Mouse (Mus musculus) forebrain, embryonic 10.5 days (tissue): ENCODE data around the gene Dnm3. TPM values are rescaled to one million over a fixed set of nuclear protein-coding genes. Genes with fewer than 3 reads are reported as not detected.

Source experiments
- DNase-seq: peaks from one replicate; pipeline ENCODE4 v3.0.0-alpha.2; 2017; ENCODE audit warnings: low spot score; ENCODE audit errors: extremely low spot score
- H3K27ac ChIP-seq: fragments of 300-500 bp; sonication (generic); 2 replicates; pipeline ENCODE4 v1.5.1; 2016; ENCODE audit warnings: mild to moderate bottlenecking
- H3K27me3 ChIP-seq: fragments of 300-500 bp; sonication (generic); 2 replicates; pipeline ENCODE4 v1.6.1; 2016; ENCODE audit warnings: mild to moderate bottlenecking; ENCODE audit not compliant: poor library complexity, severe bottlenecking
- H3K36me3 ChIP-seq: fragments of 300-500 bp; sonication (generic); replicated peaks from 2 replicates; pipeline ENCODE4 v1.6.1; 2016; ENCODE audit warnings: mild to moderate bottlenecking, moderate library complexity
- H3K4me1 ChIP-seq: fragments of 300-500 bp; sonication (generic); 2 replicates; pipeline ENCODE4 v1.6.1; 2016
- H3K4me3 ChIP-seq: fragments of 300-500 bp; sonication (generic); 2 replicates; pipeline ENCODE4 v1.5.1; 2016; ENCODE audit warnings: mild to moderate bottlenecking, moderate library complexity
- H3K9me3 ChIP-seq: fragments of 300-500 bp; sonication (generic); 2 replicates; pipeline ENCODE4 v1.6.1; 2016; ENCODE audit warnings: mild to moderate bottlenecking, moderate library complexity
- WGBS: fragments of 180-500 bp; shearing (Covaris S2); methylation state at CpG from one replicate; pipeline ENCODE4 v1.1.7; 2016; 5-methylcytosine and 5-hydroxymethylcytosine counted together
- polyA plus RNA-seq: library from polyadenylated mRNA; unstranded; fragments of >200 nt; fragmentation: Nextera tagmentation; extraction: Ambion mirVana; gene quantifications from 2 replicates; pipeline ENCODE4 v1.2.1, GENCODE M21; 2016

The Dnm3 gene
- polyA plus RNA-seq, 1 experiment from 2014 or later = 2.6 TPM

GRCm38 (mm10) chr1:161999338-161999737 is 478.5 kb downstream of the Dnm3 start:
- Histone ChIP-seq H3K36me3 (no peaks in the 10 kb centered on the region), H3K4me3 (no peak overlapping the region), H3K27ac (peak overlapping the region; percentile 87), H3K9me3 (no peaks in the 10 kb centered on the region), H3K4me1 (peaks cover 44% of the 10 kb centered on the region), H3K27me3 (no peaks in the 10 kb centered on the region)
- WGBS = 50% methylated on average over 5 of the region's 5 CpGs
- no peak for DNase-seq

GRCm38 (mm10) chr1:161998781-161999180 is 479.1 kb downstream of the Dnm3 start:
- H3K4me1 ChIP-seq = peaks cover 38% of the 10 kb centered on the region
- WGBS = 80% methylated on average over 4 of the region's 4 CpGs
- no peak overlapping the region for H3K4me3 ChIP-seq
- no peaks in the 10 kb centered on the region for H3K36me3 ChIP-seq
- H3K27ac ChIP-seq = peak overlapping the region; percentile 87; the same call in 1 of the 2 replicates
- DNase-seq = no peak
- H3K27me3 ChIP-seq = no peaks in the 10 kb centered on the region
- no peaks in the 10 kb centered on the region for H3K9me3 ChIP-seq

DNA sequence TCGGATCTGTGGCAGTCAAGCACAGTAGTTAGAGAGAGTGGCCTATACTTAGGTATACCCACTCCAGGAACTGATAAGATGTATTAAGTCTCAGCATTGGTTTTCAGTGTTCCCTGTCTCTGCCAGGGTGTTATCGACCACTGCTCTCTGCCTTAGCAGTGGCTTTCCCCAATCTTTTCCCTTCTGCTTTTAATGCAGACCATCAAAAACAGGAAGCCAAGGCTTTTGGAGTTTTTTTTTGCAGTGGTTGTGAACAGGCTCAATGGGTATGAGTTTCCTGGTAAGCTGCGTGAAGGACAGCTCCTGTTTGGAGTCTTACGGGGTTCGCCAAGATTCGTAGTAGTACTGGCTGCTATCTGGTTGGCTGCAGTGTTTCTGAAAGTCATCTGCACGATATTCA is 485.4 kb downstream of the Dnm3 start:
- DNase-seq = no peak
- H3K27ac ChIP-seq = no peak overlapping the region
- H3K36me3 ChIP-seq = no peaks in the 10 kb centered on the region
- 93% methylated on average over 7 of the region's 7 CpGs for WGBS
- H3K27me3 ChIP-seq = no peaks in the 10 kb centered on the region
- peaks cover 12% of the 10 kb centered on the region for H3K4me1 ChIP-seq
- no peak overlapping the region for H3K4me3 ChIP-seq
- no peaks in the 10 kb centered on the region for H3K9me3 ChIP-seq

GRCm38 (mm10) chr1:161991846-161992245 is 486.0 kb downstream of the Dnm3 start:
- WGBS = 95% methylated on average over 11 of the region's 11 CpGs
- DNase-seq = no peak
- Histone ChIP-seq H3K4me3 (no peak overlapping the region), H3K36me3 (no peaks in the 10 kb centered on the region), H3K4me1 (peaks cover 12% of the 10 kb centered on the region), H3K27me3 (no peaks in the 10 kb centered on the region), H3K9me3 (no peaks in the 10 kb centered on the region), H3K27ac (no peak overlapping the region)

DNA sequence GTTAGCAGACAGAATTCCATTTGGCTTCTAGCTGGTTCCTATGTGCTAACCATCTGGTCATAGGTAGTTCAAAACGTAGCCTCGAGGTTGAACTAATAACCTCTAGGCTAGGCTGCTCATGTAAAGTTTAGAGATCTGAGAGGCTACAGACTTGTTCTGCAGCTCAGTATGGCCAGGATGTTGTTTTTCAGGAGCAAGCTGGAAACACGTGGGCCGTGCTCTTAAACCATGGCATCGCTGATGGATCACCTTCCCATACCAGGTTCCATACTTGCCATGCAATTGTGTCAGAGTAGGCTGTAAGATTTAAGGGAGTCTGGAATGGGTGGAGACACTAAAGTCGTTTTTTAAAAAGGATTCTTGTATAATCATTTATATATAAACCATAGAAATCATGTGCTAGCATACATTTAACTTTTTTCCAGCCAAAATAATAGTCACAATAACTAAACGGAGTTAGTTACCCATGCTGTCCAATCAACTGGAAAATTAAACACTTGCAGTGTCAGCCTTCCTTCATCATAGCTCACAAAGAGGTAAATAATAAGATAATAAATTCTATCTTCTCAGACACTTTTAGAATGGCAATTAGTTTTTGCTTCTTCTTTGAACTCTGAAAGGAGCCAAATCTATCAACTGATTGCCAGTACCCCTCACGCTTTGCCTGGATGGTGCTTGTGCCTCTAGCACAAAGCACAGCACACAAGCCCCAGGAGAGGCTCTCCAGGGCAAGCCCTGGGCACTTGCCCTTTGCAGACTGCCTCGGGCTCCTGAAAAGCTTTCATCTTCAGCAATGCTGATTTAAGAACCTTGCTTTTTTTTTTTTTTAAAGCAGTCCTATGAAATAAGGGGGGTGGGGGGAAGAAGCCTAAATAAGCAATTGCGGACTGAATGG is 486.9 kb downstream of the Dnm3 start:
- WGBS = 74% methylated on average over 10 of the region's 10 CpGs
- H3K36me3 ChIP-seq = no peaks in the 10 kb centered on the region
- DNase-seq = no peak
- peaks cover 12% of the 10 kb centered on the region for H3K4me1 ChIP-seq
- no peak overlapping the region for H3K4me3 ChIP-seq
- H3K9me3 ChIP-seq = no peaks in the 10 kb centered on the region
- H3K27me3 ChIP-seq = no peaks in the 10 kb centered on the region
- no peak overlapping the region for H3K27ac ChIP-seq

DNA sequence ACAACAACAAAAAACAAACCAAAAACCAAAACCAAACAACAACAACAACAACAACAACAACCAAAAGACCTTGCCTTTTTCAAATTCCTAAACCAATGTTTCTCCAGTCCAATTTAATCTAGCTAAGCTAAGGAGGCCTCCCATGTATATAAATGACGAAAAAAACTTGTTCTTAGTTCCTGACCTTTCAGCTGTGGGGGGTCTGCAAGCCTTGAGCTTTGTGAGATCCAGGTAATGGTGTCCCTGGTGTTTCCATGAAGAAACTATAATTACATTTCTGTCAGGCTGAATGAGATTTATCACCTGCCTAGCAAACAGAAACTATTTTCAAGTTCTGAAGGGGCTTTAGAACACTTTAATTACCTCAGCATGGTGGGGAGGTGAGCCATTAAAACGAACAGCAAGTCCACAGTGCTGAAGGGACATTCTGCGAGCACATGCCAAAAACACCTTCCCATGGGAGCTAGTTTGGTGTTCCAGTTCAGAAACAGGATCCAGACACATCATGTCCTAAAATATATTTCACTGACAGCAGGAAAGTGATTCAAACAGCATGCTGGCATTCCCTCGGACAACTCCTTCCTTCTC is 493.8 kb downstream of the Dnm3 start:
- no peak for DNase-seq

GRCm38 (mm10) chr1:161983451-161983850 is 494.4 kb downstream of the Dnm3 start:
- H3K4me1 ChIP-seq = peaks cover 19% of the 10 kb centered on the region
- DNase-seq = no peak
- no peak overlapping the region for H3K27ac ChIP-seq
- no peaks in the 10 kb centered on the region for H3K36me3 ChIP-seq
- H3K4me3 ChIP-seq = no peak overlapping the region
- no peaks in the 10 kb centered on the region for H3K27me3 ChIP-seq
- 71% methylated on average over 6 of the region's 6 CpGs for WGBS
- no peaks in the 10 kb centered on the region for H3K9me3 ChIP-seq

More for the DNA sequence above, 493.8 kb downstream of the Dnm3 start:
- Histone ChIP-seq H3K27me3 (no peaks in the 10 kb centered on the region), H3K9me3 (no peaks in the 10 kb centered on the region), H3K27ac (no peak overlapping the region), H3K4me1 (peaks cover 19% of the 10 kb centered on the region), H3K36me3 (no peaks in the 10 kb centered on the region), H3K4me3 (no peak overlapping the region)
- WGBS = 44% methylated on average over 4 of the region's 4 CpGs

DNA sequence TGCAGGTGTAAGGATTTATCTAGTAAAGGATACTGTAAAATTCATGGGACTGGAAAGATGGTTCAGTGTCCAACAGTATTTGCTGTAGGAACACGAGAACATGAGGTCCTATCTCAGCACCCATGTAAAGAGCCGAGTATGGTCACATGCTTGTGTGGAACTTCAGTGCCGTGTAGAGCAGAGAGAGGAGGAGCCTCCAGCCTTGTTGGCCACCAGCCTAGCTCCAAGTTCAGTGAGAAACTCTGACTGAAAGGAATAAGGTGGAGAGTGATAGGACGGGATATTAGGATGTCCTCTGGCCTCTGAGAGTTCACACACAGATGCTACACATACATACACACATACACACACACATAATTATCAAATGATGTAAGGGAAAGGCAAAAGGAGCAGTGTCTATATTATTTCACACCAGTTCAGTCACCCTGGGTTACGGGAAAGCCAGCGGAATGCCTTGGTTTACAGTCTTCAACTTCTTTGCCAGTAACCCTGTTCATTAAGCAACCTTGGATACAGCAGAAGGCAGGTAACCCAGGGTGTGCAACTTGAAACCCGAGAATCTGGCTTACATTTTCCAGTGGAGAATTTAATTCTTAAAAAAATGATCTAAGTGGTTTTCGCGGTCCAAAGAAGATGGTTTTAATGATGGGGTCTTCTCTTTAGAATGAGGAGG is 497.1 kb downstream of the Dnm3 start:
- no peak for DNase-seq
- H3K27me3 ChIP-seq = no peaks in the 10 kb centered on the region
- peaks cover 33% of the 10 kb centered on the region for H3K4me1 ChIP-seq
- H3K9me3 ChIP-seq = no peaks in the 10 kb centered on the region
- H3K4me3 ChIP-seq = no peak overlapping the region
- 87% methylated on average over 9 of the region's 9 CpGs for WGBS
- no peak overlapping the region for H3K27ac ChIP-seq
- H3K36me3 ChIP-seq = no peaks in the 10 kb centered on the region

DNA sequence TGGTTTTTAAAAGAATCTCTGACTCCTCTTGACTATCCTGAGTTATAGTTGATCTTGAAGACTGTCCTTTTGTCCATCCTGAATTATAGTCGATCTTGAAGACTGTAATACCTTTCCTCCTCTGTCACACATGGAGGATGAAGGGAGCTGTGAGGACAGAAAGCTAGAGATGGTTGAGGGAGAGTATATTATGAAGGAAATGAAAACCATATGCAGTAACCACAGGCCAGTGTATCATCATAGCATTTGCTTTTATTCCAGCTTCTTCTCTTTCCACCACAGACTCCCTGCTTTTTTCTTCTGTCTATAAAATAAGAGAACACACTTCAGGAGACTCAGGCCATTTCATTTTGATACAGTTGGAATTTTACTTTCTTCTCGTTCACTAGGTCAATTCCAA is 497.8 kb downstream of the Dnm3 start:
- Histone ChIP-seq H3K27me3 (no peaks in the 10 kb centered on the region), H3K4me1 (peaks cover 38% of the 10 kb centered on the region), H3K36me3 (no peaks in the 10 kb centered on the region), H3K9me3 (no peaks in the 10 kb centered on the region), H3K27ac (no peak overlapping the region), H3K4me3 (no peak overlapping the region)
- DNase-seq = no peak
- 80% methylated on average over 2 of the region's 2 CpGs for WGBS

DNA sequence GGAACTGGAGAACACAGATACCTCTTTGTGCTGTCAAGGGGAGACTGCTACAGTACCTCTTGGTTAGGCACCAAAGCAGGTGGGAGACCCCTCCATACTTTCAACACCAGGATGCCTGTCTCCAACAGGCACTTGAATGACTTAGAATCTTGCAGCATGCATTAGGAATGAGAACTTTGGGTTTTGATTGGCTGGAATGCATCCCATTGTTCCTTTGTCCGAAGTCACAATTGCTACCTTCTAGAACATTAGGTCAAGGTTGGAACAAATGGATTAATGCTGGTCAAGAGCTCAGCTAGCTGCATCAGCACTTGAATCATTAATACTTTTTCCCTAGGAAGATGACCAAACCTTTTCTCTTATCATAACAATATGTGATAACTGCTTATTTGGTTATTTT is 498.3 kb downstream of the Dnm3 start, which contains the start of gene 4930558K02Rik:
Gene 4930558K02Rik (minus strand): TSS at position 101 of the 400 bp plus-strand sequence.
- WGBS = 86% methylated on average over 1 of the region's 1 CpGs

DNA sequence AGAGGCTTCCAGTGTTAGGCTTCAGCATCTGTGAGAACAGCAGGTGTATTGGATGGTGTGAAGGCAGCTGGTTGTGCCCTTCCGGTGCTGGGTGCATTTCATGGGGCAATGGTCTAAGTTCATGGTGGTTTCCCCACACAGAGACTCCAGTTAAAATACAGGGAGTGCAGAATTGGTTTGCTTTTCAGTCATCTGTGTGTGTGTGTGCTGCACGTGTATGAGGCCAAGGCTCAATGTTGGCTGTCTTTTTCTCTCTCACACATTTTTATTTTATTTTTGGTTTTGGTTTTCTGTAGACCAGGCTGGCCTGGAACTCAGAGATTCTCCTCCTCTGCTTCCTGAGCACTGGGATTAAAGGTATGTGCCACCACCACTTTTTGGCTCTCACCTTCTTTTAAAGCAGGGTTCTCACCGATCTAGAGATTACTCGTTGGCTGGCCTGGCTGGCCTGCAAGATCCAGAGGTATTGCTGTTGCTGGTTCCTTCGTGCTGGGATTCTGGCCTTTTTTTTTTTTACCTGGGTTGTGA is 499.6 kb downstream of the Dnm3 start:
- no peak overlapping the region for H3K27ac ChIP-seq
- peaks cover 32% of the 10 kb centered on the region for H3K4me1 ChIP-seq
- H3K36me3 ChIP-seq = no peaks in the 10 kb centered on the region
- H3K27me3 ChIP-seq = no peaks in the 10 kb centered on the region
- no peak overlapping the region for H3K4me3 ChIP-seq
- WGBS = 94% methylated on average over 5 of the region's 5 CpGs
- H3K9me3 ChIP-seq = no peaks in the 10 kb centered on the region
- no peak for DNase-seq

More for the DNA sequence above, 498.3 kb downstream of the Dnm3 start, which contains the start of gene 4930558K02Rik:
- DNase-seq = no peak
- no peaks in the 10 kb centered on the region for H3K9me3 ChIP-seq
- H3K36me3 ChIP-seq = no peaks in the 10 kb centered on the region
- H3K4me1 ChIP-seq = peaks cover 34% of the 10 kb centered on the region
- H3K27ac ChIP-seq = no peak within 1 kb of the TSS
- H3K27me3 ChIP-seq = no peaks in the 10 kb centered on the region
- H3K4me3 ChIP-seq = no peak within 1 kb of the TSS

GRCm38 (mm10) chr1:161977331-161977730 is 500.5 kb downstream of the Dnm3 start:
- Histone ChIP-seq H3K36me3 (no peaks in the 10 kb centered on the region), H3K4me3 (no peak overlapping the region), H3K9me3 (no peaks in the 10 kb centered on the region), H3K27me3 (no peaks in the 10 kb centered on the region), H3K27ac (0 out of 2 replicates have a peak overlapping the region, but pooled peaks have one; percentile 20), H3K4me1 (peaks cover 31% of the 10 kb centered on the region)
- no peak for DNase-seq
- whole genome bisulfite sequencing = 89% methylated on average over 4 of the region's 4 CpGs
